Mouse (Mus musculus): ENCODE measurements around the gene Mfsd14a. TPM values are rescaled to one million over a fixed set of nuclear protein-coding genes. Genes with fewer than 3 reads are reported as not detected.

Mfsd14a gene
- polyA plus RNA-seq, 1 experiment = 28.6 TPM

GRCm38 (mm10) chr3:116615318-116616068 is 47.0 kb downstream of the Mfsd14a start:
- H3K27ac ChIP-seq (ENCODE audit: control insufficient read depth, insufficient read depth, low read length) = no peak overlapping the region
- no peak for DNase-seq
- H3K36me3 ChIP-seq (ENCODE audit: control insufficient read depth, insufficient read depth, low read length) = peaks cover 50% of the 10 kb centered on the region
- no peak overlapping the region for H3K4me3 ChIP-seq (ENCODE audit: control insufficient read depth, insufficient read depth, low read length)
- TF ChIP-seq POLR2A (IDR thresholded peaks at IDR 0.05; ENCODE audit: control insufficient read depth, extremely low read depth, insufficient read depth, low read length, poor library complexity) (no peak), CTCF (IDR thresholded peaks at IDR 0.05; ENCODE audit: borderline replicate concordance, control insufficient read depth, extremely low read depth, insufficient read depth, low read length, poor library complexity) (no peak)
- no peaks in the 10 kb centered on the region for H3K4me1 ChIP-seq (replicated peaks; ENCODE audit: control insufficient read depth, insufficient read depth, low read length)
- H3K27me3 ChIP-seq (ENCODE audit: control insufficient read depth, insufficient read depth, low read length) = no peaks in the 10 kb centered on the region
- 97% methylated on average over 8 of the region's 8 CpGs for WGBS

GRCm38 (mm10) chr3:116614295-116614892 is 48.1 kb downstream of the Mfsd14a start, which contains the start of gene Trmt13:
Gene Trmt13 (minus strand): TSS chr3:116614587.
- Histone ChIP-seq H3K4me3 (ENCODE audit: control insufficient read depth, insufficient read depth, low read length) (no peak within 1 kb of the TSS), H3K27ac (ENCODE audit: control insufficient read depth, insufficient read depth, low read length) (no peak within 1 kb of the TSS), H3K27me3 (ENCODE audit: control insufficient read depth, insufficient read depth, low read length) (no peaks in the 10 kb centered on the region), H3K36me3 (ENCODE audit: control insufficient read depth, insufficient read depth, low read length) (peaks cover 40% of the 10 kb centered on the region), H3K4me1 (replicated peaks; ENCODE audit: control insufficient read depth, insufficient read depth, low read length) (no peaks in the 10 kb centered on the region)
- TF ChIP-seq POLR2A (IDR thresholded peaks at IDR 0.05; ENCODE audit: control insufficient read depth, extremely low read depth, insufficient read depth, low read length, poor library complexity) (no peak), CTCF (IDR thresholded peaks at IDR 0.05; ENCODE audit: borderline replicate concordance, control insufficient read depth, extremely low read depth, insufficient read depth, low read length, poor library complexity) (no peak)
- WGBS = 88% methylated on average over 10 of the region's 10 CpGs
- no peak for DNase-seq

- Histone ChIP-seq H3K4me1 (replicated peaks; ENCODE audit: control insufficient read depth, insufficient read depth, low read length) (no peaks in the 10 kb centered on the region), H3K27me3 (ENCODE audit: control insufficient read depth, insufficient read depth, low read length) (no peaks in the 10 kb centered on the region), H3K4me3 (ENCODE audit: control insufficient read depth, insufficient read depth, low read length) (no peak overlapping the region), H3K36me3 (ENCODE audit: control insufficient read depth, insufficient read depth, low read length) (peaks cover 21% of the 10 kb centered on the region), H3K27ac (ENCODE audit: control insufficient read depth, insufficient read depth, low read length) (no peak overlapping the region)
- no peak for DNase-seq
- TF ChIP-seq CTCF (IDR thresholded peaks at IDR 0.05; ENCODE audit: borderline replicate concordance, control insufficient read depth, extremely low read depth, insufficient read depth, low read length, poor library complexity) (no peak), POLR2A (IDR thresholded peaks at IDR 0.05; ENCODE audit: control insufficient read depth, extremely low read depth, insufficient read depth, low read length, poor library complexity) (no peak)
- WGBS = 93% methylated on average over 9 of the region's 9 CpGs
These were observed 57.9 kb downstream of the Mfsd14a start for GRCm38 (mm10) chr3:116604570-116604969.

GRCm38 (mm10) chr3:116601781-116602180 is 60.7 kb downstream of the Mfsd14a start:
- no peak for TF ChIP-seq POLR2A (IDR thresholded peaks at IDR 0.05; ENCODE audit: control insufficient read depth, extremely low read depth, insufficient read depth, low read length, poor library complexity)
- no peak for TF ChIP-seq CTCF (IDR thresholded peaks at IDR 0.05; ENCODE audit: borderline replicate concordance, control insufficient read depth, extremely low read depth, insufficient read depth, low read length, poor library complexity)

GRCm38 (mm10) chr3:116601005-116601404 is 61.5 kb downstream of the Mfsd14a start:
- DNase-seq = no peak
- TF ChIP-seq POLR2A (IDR thresholded peaks at IDR 0.05; ENCODE audit: control insufficient read depth, extremely low read depth, insufficient read depth, low read length, poor library complexity) (no peak), CTCF (IDR thresholded peaks at IDR 0.05; ENCODE audit: borderline replicate concordance, control insufficient read depth, extremely low read depth, insufficient read depth, low read length, poor library complexity) (no peak)
- 52% methylated on average over 5 of the region's 5 CpGs for WGBS

More at GRCm38 (mm10) chr3:116601781-116602180, 60.7 kb downstream of the Mfsd14a start:
- no peak for DNase-seq
- no peaks in the 10 kb centered on the region for H3K4me1 ChIP-seq (replicated peaks; ENCODE audit: control insufficient read depth, insufficient read depth, low read length)
- H3K27ac ChIP-seq (ENCODE audit: control insufficient read depth, insufficient read depth, low read length) = no peak overlapping the region
- no peaks in the 10 kb centered on the region for H3K27me3 ChIP-seq (ENCODE audit: control insufficient read depth, insufficient read depth, low read length)
- H3K36me3 ChIP-seq (ENCODE audit: control insufficient read depth, insufficient read depth, low read length) = no peaks in the 10 kb centered on the region
- H3K4me3 ChIP-seq (ENCODE audit: control insufficient read depth, insufficient read depth, low read length) = no peak overlapping the region
- 96% methylated on average over 5 of the region's 5 CpGs for WGBS

GRCm38 (mm10) chr3:116599705-116600104 is 62.8 kb downstream of the Mfsd14a start:
- Histone ChIP-seq H3K4me3 (ENCODE audit: control insufficient read depth, insufficient read depth, low read length) (no peak overlapping the region), H3K27ac (ENCODE audit: control insufficient read depth, insufficient read depth, low read length) (no peak overlapping the region), H3K36me3 (ENCODE audit: control insufficient read depth, insufficient read depth, low read length) (no peaks in the 10 kb centered on the region), H3K27me3 (ENCODE audit: control insufficient read depth, insufficient read depth, low read length) (no peaks in the 10 kb centered on the region), H3K4me1 (replicated peaks; ENCODE audit: control insufficient read depth, insufficient read depth, low read length) (no peaks in the 10 kb centered on the region)
- WGBS = 90% methylated on average over 2 of the region's 2 CpGs
- DNase-seq = no peak
- TF ChIP-seq POLR2A (IDR thresholded peaks at IDR 0.05; ENCODE audit: control insufficient read depth, extremely low read depth, insufficient read depth, low read length, poor library complexity) = no peak
- TF ChIP-seq CTCF (IDR thresholded peaks at IDR 0.05; ENCODE audit: borderline replicate concordance, control insufficient read depth, extremely low read depth, insufficient read depth, low read length, poor library complexity) = no peak

More at GRCm38 (mm10) chr3:116601005-116601404, 61.5 kb downstream of the Mfsd14a start:
- Histone ChIP-seq H3K27me3 (ENCODE audit: control insufficient read depth, insufficient read depth, low read length) (no peaks in the 10 kb centered on the region), H3K27ac (ENCODE audit: control insufficient read depth, insufficient read depth, low read length) (no peak overlapping the region; the same call in 1 of the 2 replicates), H3K4me3 (ENCODE audit: control insufficient read depth, insufficient read depth, low read length) (no peak overlapping the region), H3K36me3 (ENCODE audit: control insufficient read depth, insufficient read depth, low read length) (no peaks in the 10 kb centered on the region), H3K4me1 (replicated peaks; ENCODE audit: control insufficient read depth, insufficient read depth, low read length) (no peaks in the 10 kb centered on the region)

Data from thymus, adult 2 months (tissue).